Mouse (Mus musculus) MEL (cell line): ENCODE measurements around the gene Spock1. TPM values are rescaled to one million over a fixed set of nuclear protein-coding genes. Genes with fewer than 3 reads are reported as not detected.

Source experiments
- DNase-seq: peaks from one replicate; pipeline ENCODE4 v3.0.0; 2011; ENCODE audit warnings: low read depth, low spot score
- H3K27ac ChIP-seq: 2 replicates; pipeline ENCODE4 v1.5.1; 2012; ENCODE audit warnings: low read depth, mild to moderate bottlenecking, control low read depth, low read length, moderate library complexity; ENCODE audit not compliant: control insufficient read depth
- H3K27me3 ChIP-seq, 2 experiments: fragments of 150-350 bp in 1 of 2; sonication (generic) in 1 of 2; 2 replicates each; pipeline ENCODE4 v1.6.1; 2012; ENCODE audit warnings: low read length in 2 of 2, mild to moderate bottlenecking in 2 of 2, improper control_type of control experiment in 1 of 2, moderate library complexity in 1 of 2; ENCODE audit not compliant: insufficient read depth in 2 of 2, control insufficient read depth in 1 of 2
- H3K36me3 ChIP-seq, 2 experiments: 2 replicates each; pipeline ENCODE4 v1.6.1; 2012 to 2014; ENCODE audit warnings: low read length in 2 of 2, improper control_type of control experiment in 1 of 2, inconsistent platforms in 1 of 2, mild to moderate bottlenecking in 1 of 2; ENCODE audit not compliant: insufficient read depth in 2 of 2, control insufficient read depth in 1 of 2
- H3K4me1 ChIP-seq, 2 experiments: fragments of 150-350 bp in 1 of 2; sonication (generic) in 1 of 2; 2 replicates each; pipeline ENCODE4 v1.6.1; 2012; ENCODE audit warnings: low read length in 2 of 2, improper control_type of control experiment in 1 of 2, mild to moderate bottlenecking in 1 of 2; ENCODE audit not compliant: insufficient read depth in 2 of 2, control insufficient read depth in 1 of 2
- H3K4me3 ChIP-seq, 2 experiments: fragments of 150-350 bp in 1 of 2; sonication (generic) in 1 of 2; 2 replicates each; pipeline ENCODE4 v1.5.1; 2012; ENCODE audit warnings: low read depth in 2 of 2, low read length in 2 of 2, mild to moderate bottlenecking in 2 of 2, moderate library complexity in 2 of 2, control low read depth in 1 of 2, improper control_type of control experiment in 1 of 2; ENCODE audit not compliant: control insufficient read depth in 1 of 2, insufficient read depth in 1 of 2
- H3K79me2 ChIP-seq: 2 replicates; pipeline ENCODE4 v1.6.1; 2012; ENCODE audit warnings: mild to moderate bottlenecking, low read length, moderate library complexity; ENCODE audit not compliant: control insufficient read depth, poor library complexity, insufficient read depth
- H3K9ac ChIP-seq: 2 replicates; pipeline ENCODE4 v1.6.1; 2012; ENCODE audit warnings: low read depth, mild to moderate bottlenecking, control low read depth, low read length, moderate library complexity; ENCODE audit not compliant: control insufficient read depth, poor library complexity, severe bottlenecking
- H3K9me3 ChIP-seq: fragments of 150-350 bp; sonication (generic); replicated peaks from 2 replicates; pipeline ENCODE4 v1.6.1; 2012; ENCODE audit warnings: mild to moderate bottlenecking, low read length, improper control_type of control experiment, moderate library complexity; ENCODE audit not compliant: insufficient read depth
- BHLHE40 ChIP-seq: IDR thresholded peaks from 2 replicates; pipeline ENCODE4 v1.6.1; 2012; ENCODE audit warnings: low read depth, mild to moderate bottlenecking, inconsistent platforms, low read length, improper control_type of control experiment, borderline replicate concordance
- CHD1 ChIP-seq: IDR thresholded peaks from 2 replicates; pipeline ENCODE4 v1.6.1; 2012; ENCODE audit warnings: low read depth, mild to moderate bottlenecking, inconsistent platforms, low read length, improper control_type of control experiment
- CHD2 ChIP-seq: IDR thresholded peaks from 2 replicates; pipeline ENCODE4 v1.6.1; 2011; ENCODE audit warnings: low read length, improper control_type of control experiment
- E2F4 ChIP-seq: IDR thresholded peaks from 2 replicates; pipeline ENCODE4 v1.6.1; 2011; ENCODE audit warnings: low read depth, low read length, improper control_type of control experiment, borderline replicate concordance
- ELF1 ChIP-seq: IDR thresholded peaks from 2 replicates; pipeline ENCODE4 v1.6.1; 2014; ENCODE audit warnings: low read depth, mild to moderate bottlenecking, inconsistent platforms, low read length, improper control_type of control experiment, moderate library complexity
- ETS1 ChIP-seq: IDR thresholded peaks from 2 replicates; pipeline ENCODE4 v1.6.1; 2012; ENCODE audit warnings: low read depth, mild to moderate bottlenecking, inconsistent platforms, low read length, improper control_type of control experiment, moderate library complexity
- JUND ChIP-seq: IDR thresholded peaks from 2 replicates; pipeline ENCODE4 v1.6.1; 2011; ENCODE audit warnings: low read depth, mild to moderate bottlenecking, improper control_type of control experiment, low read length
- MAFK ChIP-seq: IDR thresholded peaks from 2 replicates; pipeline ENCODE4 v1.6.1; 2011; ENCODE audit warnings: low read depth, mild to moderate bottlenecking, low read length, improper control_type of control experiment, borderline replicate concordance
- MEF2A ChIP-seq: IDR thresholded peaks from 2 replicates; pipeline ENCODE4 v1.6.1; 2014; ENCODE audit warnings: low read depth, mild to moderate bottlenecking, inconsistent platforms, low read length, improper control_type of control experiment; ENCODE audit not compliant: poor library complexity, insufficient replicate concordance, severe bottlenecking; ENCODE audit errors: extremely low read depth
- MYB ChIP-seq: IDR thresholded peaks from 2 replicates; pipeline ENCODE4 v1.6.1; 2011; ENCODE audit warnings: mild to moderate bottlenecking, low read depth, low read length, improper control_type of control experiment
- NELFE ChIP-seq: IDR thresholded peaks from 2 replicates; pipeline ENCODE4 v1.6.1; 2011; ENCODE audit warnings: low read depth, low read length, improper control_type of control experiment
- POLR2AphosphoS2 ChIP-seq: IDR thresholded peaks from 2 replicates; pipeline ENCODE4 v1.6.1; 2011; ENCODE audit warnings: low read length, improper control_type of control experiment
- POLR2AphosphoS5 ChIP-seq: IDR thresholded peaks from 2 replicates; pipeline ENCODE4 v1.6.1; 2012; ENCODE audit warnings: low read depth, borderline replicate concordance, mild to moderate bottlenecking, inconsistent platforms, low read length, moderate library complexity, mixed read lengths
- RAD21 ChIP-seq: IDR thresholded peaks from 2 replicates; pipeline ENCODE4 v1.6.1; 2011; ENCODE audit warnings: mild to moderate bottlenecking, low read depth, low read length, improper control_type of control experiment
- SIN3A ChIP-seq: IDR thresholded peaks from 2 replicates; pipeline ENCODE4 v1.6.1; 2012; ENCODE audit warnings: low read length, improper control_type of control experiment, inconsistent platforms
- SMC3 ChIP-seq: IDR thresholded peaks from 2 replicates; pipeline ENCODE4 v1.6.1; 2011; ENCODE audit warnings: low read depth, low read length, improper control_type of control experiment
- TBP ChIP-seq: IDR thresholded peaks from 2 replicates; pipeline ENCODE4 v1.8.0; 2011; ENCODE audit warnings: low read depth, low read length, improper control_type of control experiment
- TCF12 ChIP-seq: IDR thresholded peaks from 2 replicates; pipeline ENCODE4 v1.6.1; 2014; ENCODE audit warnings: low read depth, mild to moderate bottlenecking, inconsistent platforms, low read length, improper control_type of control experiment, moderate library complexity
- USF2 ChIP-seq, 2 experiments: IDR thresholded peaks; 2 replicates each; pipeline ENCODE4 v1.6.1; 2011 to 2012; ENCODE audit warnings: improper control_type of control experiment in 2 of 2, low read length in 2 of 2, borderline replicate concordance in 1 of 2, inconsistent platforms in 1 of 2, low read depth in 1 of 2, mild to moderate bottlenecking in 1 of 2; ENCODE audit not compliant: insufficient read depth in 1 of 2
- ZKSCAN1 ChIP-seq: IDR thresholded peaks from 2 replicates; pipeline ENCODE4 v1.6.1; 2012; ENCODE audit warnings: low read depth, mild to moderate bottlenecking, inconsistent platforms, low read length, improper control_type of control experiment, moderate library complexity
- ZNF384 ChIP-seq: IDR thresholded peaks from 2 replicates; pipeline ENCODE4 v1.6.1; 2012; ENCODE audit warnings: low read depth, mild to moderate bottlenecking, inconsistent platforms, low read length, improper control_type of control experiment
- polyA plus RNA-seq, 2 experiments: library from polyadenylated mRNA; stranded (reverse) in 1 of 2; unstranded in 1 of 2; fragments of >175 nt in 1 of 2; fragments of >200 nt in 1 of 2; gene quantifications; 2 replicates each; pipeline versions ENCODE4 v1.2.1 to v1.2.4; 2012; ENCODE audit warnings: low replicate concordance in 2 of 2, low read depth in 1 of 2; ENCODE audit not compliant: insufficient read length in 2 of 2, insufficient read depth in 1 of 2, missing spikeins in 1 of 2
- total RNA-seq: library from RNA; depleted of rRNA; stranded (reverse); fragments of 300-350 nt; gene quantifications from 2 replicates; pipeline ENCODE4 v1.2.3, GENCODE M21; 2012

Gene Spock1
- total and polyA plus RNA-seq, 3 experiments = not detected

DNA sequence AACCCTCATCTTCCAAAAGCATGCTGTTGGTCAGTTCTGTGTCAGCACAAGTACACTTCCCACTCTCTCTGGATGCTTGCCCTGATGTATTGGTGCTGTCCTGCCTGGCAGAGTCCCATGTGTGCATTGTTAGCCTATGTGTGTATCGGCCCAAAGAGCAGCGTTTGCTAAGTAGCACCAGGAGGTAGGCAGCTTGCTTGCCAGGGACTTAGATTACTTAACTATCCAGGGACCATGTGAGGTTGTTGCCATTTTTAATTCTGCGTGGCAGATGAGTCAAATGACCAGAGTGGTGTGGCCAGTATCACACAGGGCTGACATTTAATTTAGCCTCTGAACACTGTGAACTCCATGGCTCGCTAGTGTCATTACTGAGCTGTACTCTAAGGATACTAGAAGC, 256.9 kb downstream of the Spock1 start:
- Histone ChIP-seq H3K4me1 (no peaks in the 10 kb centered on the region), H3K9ac (no peak overlapping the region), H3K79me2 (no peaks in the 10 kb centered on the region), H3K4me3 (no peak overlapping the region), H3K27ac (no peak overlapping the region), H3K27me3 (no peaks in the 10 kb centered on the region), H3K9me3 (no peaks in the 10 kb centered on the region), H3K36me3 (no peaks in the 10 kb centered on the region)
- TF ChIP-seq POLR2AphosphoS5 (no peak), SIN3A (no peak), POLR2AphosphoS2 (no peak), ETS1 (no peak), CHD2 (no peak), SMC3 (no peak), MAFK (no peak), CHD1 (no peak), RAD21 (no peak), ELF1 (no peak), TBP (no peak), E2F4 (no peak), JUND (no peak), MEF2A (no peak), NELFE (no peak), MYB (no peak)
- no peak for DNase-seq

DNA sequence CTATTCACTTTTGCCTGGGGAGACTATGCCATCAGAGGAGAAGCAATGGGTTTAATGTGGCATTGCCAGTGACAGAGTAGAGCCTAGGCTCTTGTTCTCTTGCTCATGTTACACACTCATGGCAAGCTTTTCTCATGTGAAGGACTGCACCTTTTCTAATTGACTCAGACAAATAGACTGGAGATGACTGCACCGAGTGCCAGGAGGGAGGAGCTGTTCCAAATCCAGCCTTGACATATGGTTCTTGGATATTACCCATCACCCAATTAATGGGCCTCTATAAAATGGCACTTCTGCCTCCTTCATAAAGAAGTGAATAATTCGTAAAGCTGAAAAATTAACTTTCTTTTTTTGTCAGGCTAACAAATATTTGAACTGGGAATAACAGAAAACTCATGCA, 259.3 kb downstream of the Spock1 start:
- DNase-seq = no peak
- H3K9me3 ChIP-seq = no peaks in the 10 kb centered on the region
- H3K4me3 ChIP-seq = no peak overlapping the region
- no peaks in the 10 kb centered on the region for H3K4me1 ChIP-seq
- H3K27me3 ChIP-seq = no peaks in the 10 kb centered on the region
- H3K27ac ChIP-seq = no peak overlapping the region
- H3K79me2 ChIP-seq = no peaks in the 10 kb centered on the region
- H3K36me3 ChIP-seq = no peaks in the 10 kb centered on the region
- H3K9ac ChIP-seq = no peak overlapping the region
- TF ChIP-seq POLR2AphosphoS5 (no peak), JUND (no peak), ZNF384 (no peak), USF2 (IDR thresholded peaks at IDR 0.05; ENCODE audit: borderline replicate concordance in 1 of 2, insufficient read depth in 1 of 2, low read depth in 1 of 2, low read length in 2 of 2) (no peak), MEF2A (no peak), ZKSCAN1 (no peak), BHLHE40 (no peak), CHD1 (no peak), TCF12 (no peak)
